8 mouse cellular contexts compared by ENCODE assay signal in the genomic region with DNA sequence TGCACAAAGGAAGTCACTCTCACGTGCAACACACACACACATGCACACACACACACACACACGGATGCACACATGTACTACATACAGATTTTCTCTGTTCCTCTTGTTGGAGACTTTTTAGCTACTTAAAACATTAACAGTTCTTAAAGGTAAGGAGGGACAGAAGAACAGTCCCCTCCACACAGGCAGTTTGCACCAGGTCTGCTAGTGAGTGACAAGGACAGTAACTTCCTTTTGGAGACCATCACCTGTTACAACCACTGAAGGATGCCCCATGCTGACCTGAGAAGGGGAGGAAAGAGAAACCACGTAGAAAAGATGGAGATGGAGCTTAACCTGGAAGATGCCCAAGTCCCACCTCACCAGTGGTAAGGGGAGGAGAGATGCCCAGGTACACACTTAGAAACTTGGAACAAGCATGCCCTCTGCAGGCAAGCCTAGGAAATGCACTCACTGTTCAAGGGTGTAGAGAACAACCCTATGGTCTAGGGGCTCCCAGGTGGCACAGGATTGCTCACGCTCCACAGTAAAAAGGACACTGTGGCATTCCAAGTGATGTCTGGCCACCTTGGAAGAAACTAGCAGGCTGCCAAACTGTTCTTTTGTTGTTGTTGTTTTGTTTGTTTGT. TPM values are rescaled to one million over a fixed set of nuclear protein-coding genes. Genes with fewer than 3 reads are reported as not detected.
DNase-seq lines count a peak whose midpoint lies in the region; ATAC-seq and TF ChIP-seq lines count a peak whose summit lies in the region.

No protein-coding gene starts in this region.

- H3K9ac ChIP-seq in liver, embryonic 11.5 days (ENCODE audit: low read depth, low read length) = no peak overlapping the region
- H3K9ac ChIP-seq in neural tube, embryonic 13.5 days = no peak overlapping the region

- H3K9me3 ChIP-seq in liver, embryonic 11.5 days (ENCODE audit: control insufficient read depth, low read length) = no peaks in the 10 kb centered on the region
- H3K9me3 ChIP-seq in neural tube, embryonic 13.5 days = no peaks in the 10 kb centered on the region

- peak; percentile 58; the same call in 1 of the 2 replicates for TF ChIP-seq CTCF in testis, adult 2 months (IDR thresholded peaks at IDR 0.05; ENCODE audit: control insufficient read depth, insufficient read depth, insufficient replicate concordance, low read depth, low read length)

- no peak for ATAC-seq in liver, embryonic 11.5 days (replicated peaks; ENCODE audit: low FRiP score)
- ATAC-seq in neural tube, embryonic 13.5 days (ENCODE audit: low read depth) = peak; percentile 92

- no peaks in the 10 kb centered on the region for H3K36me3 ChIP-seq in liver, embryonic 11.5 days (ENCODE audit: control insufficient read depth, insufficient read depth, low read length)
- no peaks in the 10 kb centered on the region for H3K36me3 ChIP-seq in neural tube, embryonic 13.5 days
- no peaks in the 10 kb centered on the region for H3K36me3 ChIP-seq in testis, adult 2 months (ENCODE audit: control insufficient read depth, insufficient read depth, low read length)

- TF ChIP-seq POLR2A in testis, adult 2 months (IDR thresholded peaks at IDR 0.05; ENCODE audit: control insufficient read depth, low read depth, low read length) = no peak

- DNase-seq in A20 (ENCODE audit: low read depth, low spot score) = peak; percentile 76
- peak; percentile 49 for DNase-seq in adrenal gland, adult 2 months
- DNase-seq in embryo, embryonic 11.5 days (ENCODE audit: low read depth, low spot score) = peak; percentile 61
- peak; percentile 24 to 46 for DNase-seq in heart, adult 9 months (ENCODE audit: low spot score in 2 of 2)
- peak; percentile 84 for DNase-seq in kidney, postnatal 10 days
- peak; percentile 45 for DNase-seq in liver, embryonic 11.5 days (ENCODE audit: low spot score)

- H3K27me3 ChIP-seq in liver, embryonic 11.5 days (replicated peaks; ENCODE audit: control insufficient read depth, insufficient read depth, low read length) = no peaks in the 10 kb centered on the region
- no peaks in the 10 kb centered on the region for H3K27me3 ChIP-seq in neural tube, embryonic 13.5 days
- H3K27me3 ChIP-seq in testis, adult 2 months (ENCODE audit: control insufficient read depth, insufficient read depth, low read length) = no peaks in the 10 kb centered on the region

- 56% methylated on average over 4 of the region's 4 CpGs for WGBS in liver, embryonic 11.5 days
- WGBS in neural tube, embryonic 13.5 days = 56% methylated on average over 4 of the region's 4 CpGs

- no peak overlapping the region for H3K4me2 ChIP-seq in liver, embryonic 11.5 days
- no peak overlapping the region for H3K4me2 ChIP-seq in neural tube, embryonic 13.5 days

- no peak overlapping the region for H3K27ac ChIP-seq in liver, embryonic 11.5 days (ENCODE audit: low read depth, low read length)
- no peak overlapping the region for H3K27ac ChIP-seq in neural tube, embryonic 13.5 days (replicated peaks)
- no peak overlapping the region for H3K27ac ChIP-seq in testis, adult 2 months (ENCODE audit: control insufficient read depth, insufficient read depth, low read depth, low read length)

- no peaks in the 10 kb centered on the region for H3K4me1 ChIP-seq in liver, embryonic 11.5 days (replicated peaks; ENCODE audit: control insufficient read depth, insufficient read depth, low read length)
- no peaks in the 10 kb centered on the region for H3K4me1 ChIP-seq in neural tube, embryonic 13.5 days (replicated peaks)
- H3K4me1 ChIP-seq in testis, adult 2 months (ENCODE audit: control insufficient read depth, insufficient read depth, low read length) = no peaks in the 10 kb centered on the region

- H3K4me3 ChIP-seq in liver, embryonic 11.5 days (ENCODE audit: low read depth, low read length) = no peak overlapping the region
- no peak overlapping the region for H3K4me3 ChIP-seq in neural tube, embryonic 13.5 days
- H3K4me3 ChIP-seq in testis, adult 2 months (ENCODE audit: control insufficient read depth, low read depth, low read length) = no peak overlapping the region

RNA-seq across cellular contexts. Expression of a gene that starts 39.2 kb away (rescaled TPM):
- total RNA-seq in adrenal gland, adult 2 months (2021) = 10 to 100 TPM; 15.0 to 18.9 TPM
- 29.0 and 32.5 TPM in 2 replicates for polyA plus RNA-seq in adrenal gland, adult 2 months (2012; rRNA removed)
- polyA plus RNA-seq in liver, embryonic 11.5 days (2014; fragmentation: Nextera tagmentation; extraction: Ambion mirVana) = 19.4 and 20.3 TPM in 2 replicates
- polyA plus RNA-seq in neural tube, embryonic 13.5 days (2015; fragmentation: Nextera tagmentation; extraction: Ambion mirVana) = 15.6 and 16.5 TPM in 2 replicates
- 5.1 and 5.5 TPM in 2 replicates for polyA plus RNA-seq in testis, adult 2 months (2012; rRNA removed)
